Mouse (Mus musculus): ENCODE measurements around the gene Dhfr. TPM values are rescaled to one million over a fixed set of nuclear protein-coding genes. Genes with fewer than 3 reads are reported as not detected.

The Dhfr gene
- polyA plus RNA-seq (2015; fragmentation: Nextera tagmentation; extraction: Ambion mirVana): 4.2 and 6.5 TPM in 2 replicates

GRCm38 (mm10) chr13:92354456-92355271 is at the start of gene Dhfr, which contains the start of gene Msh3:
Gene Dhfr (plus strand): TSS chr13:92354726.
Gene Msh3 (minus strand): TSS chr13:92355003.
- no peaks in the 10 kb centered on the region for H3K9me3 ChIP-seq (replicated peaks)
- WGBS: under 1% methylated on average over 75 of the region's 76 CpGs
- peak within 1 kb of the TSS; percentile 93 for H3K27ac ChIP-seq (replicated peaks)
- peak within 1 kb of the TSS; percentile 63 for H3K4me3 ChIP-seq (replicated peaks)
- peak within 1 kb of the TSS; percentile 100 for H3K4me2 ChIP-seq
- H3K27me3 ChIP-seq (replicated peaks): no peaks in the 10 kb centered on the region
- ATAC-seq (ENCODE audit: low FRiP score): peak; percentile 98
- H3K36me3 ChIP-seq: peaks cover 14% of the 10 kb centered on the region; the same call in 1 of the 2 replicates
- peaks cover 21% of the 10 kb centered on the region for H3K4me1 ChIP-seq
- H3K9ac ChIP-seq (replicated peaks): peak within 1 kb of the TSS; percentile 65

DNA sequence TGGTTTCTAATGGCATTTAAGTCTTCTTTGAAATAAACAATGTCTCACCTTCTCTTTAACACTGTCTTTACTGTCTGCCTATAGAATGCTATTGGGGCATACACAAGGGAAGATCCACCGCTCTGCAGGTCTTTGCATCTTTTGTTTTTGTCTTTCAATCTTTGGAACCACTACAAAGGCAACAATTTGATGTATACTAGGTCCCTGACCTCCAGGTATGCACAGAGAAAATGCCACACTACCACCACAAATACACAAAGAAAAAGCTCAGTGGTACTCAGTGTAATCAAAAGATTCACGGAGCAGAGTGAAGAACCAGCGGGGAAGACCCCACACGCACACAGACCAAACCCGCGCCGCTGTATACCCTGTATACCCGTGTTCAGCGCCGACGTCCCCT is 48.8 kb upstream of the Dhfr start, which contains the start of gene Gm20379:
Gm20379 (plus strand) TSS at position 301 of the 400 bp plus-strand sequence.
- no peak within 1 kb of the TSS for H3K4me2 ChIP-seq
- 98% methylated on average over 11 of the region's 11 CpGs for WGBS
- H3K36me3 ChIP-seq: peaks cover 16% of the 10 kb centered on the region
- no peak within 1 kb of the TSS for H3K9ac ChIP-seq (replicated peaks)
- no peak within 1 kb of the TSS for H3K27ac ChIP-seq (replicated peaks)
- ATAC-seq (ENCODE audit: low FRiP score): no peak
- no peaks in the 10 kb centered on the region for H3K27me3 ChIP-seq (replicated peaks)
- H3K9me3 ChIP-seq (replicated peaks): no peaks in the 10 kb centered on the region
- no peaks in the 10 kb centered on the region for H3K4me1 ChIP-seq
- no peak within 1 kb of the TSS for H3K4me3 ChIP-seq (replicated peaks)

DNA sequence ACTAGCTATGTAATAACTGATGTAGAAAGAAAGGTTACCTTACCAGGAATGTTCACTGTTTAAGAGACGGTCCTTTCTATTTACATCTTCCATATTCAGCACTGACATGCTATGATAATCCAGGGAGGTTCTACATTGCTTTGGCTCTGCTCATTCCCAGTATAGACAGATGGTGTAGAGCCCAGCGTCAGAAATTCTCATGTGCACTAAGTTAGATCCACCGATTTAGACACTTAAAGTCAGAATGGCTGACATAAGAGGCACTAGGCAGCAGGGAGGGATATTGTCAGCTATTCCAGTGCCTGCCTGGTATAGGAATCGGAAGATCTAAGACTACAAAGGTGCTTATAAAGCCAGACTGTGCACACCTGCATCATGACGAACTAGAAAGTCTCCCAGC is 39.9 kb upstream of the Dhfr start:
- H3K4me3 ChIP-seq (replicated peaks): no peak overlapping the region
- ATAC-seq (ENCODE audit: low FRiP score): no peak
- H3K4me2 ChIP-seq: no peak overlapping the region
- no peak overlapping the region for H3K27ac ChIP-seq (replicated peaks)
- no peaks in the 10 kb centered on the region for H3K9me3 ChIP-seq (replicated peaks)
- 90% methylated on average over 5 of the region's 5 CpGs for WGBS
- H3K9ac ChIP-seq (replicated peaks): no peak overlapping the region
- peaks cover 9% of the 10 kb centered on the region; the same call in 1 of the 2 replicates for H3K36me3 ChIP-seq
- H3K27me3 ChIP-seq (replicated peaks): no peaks in the 10 kb centered on the region
- H3K4me1 ChIP-seq: no peaks in the 10 kb centered on the region

DNA sequence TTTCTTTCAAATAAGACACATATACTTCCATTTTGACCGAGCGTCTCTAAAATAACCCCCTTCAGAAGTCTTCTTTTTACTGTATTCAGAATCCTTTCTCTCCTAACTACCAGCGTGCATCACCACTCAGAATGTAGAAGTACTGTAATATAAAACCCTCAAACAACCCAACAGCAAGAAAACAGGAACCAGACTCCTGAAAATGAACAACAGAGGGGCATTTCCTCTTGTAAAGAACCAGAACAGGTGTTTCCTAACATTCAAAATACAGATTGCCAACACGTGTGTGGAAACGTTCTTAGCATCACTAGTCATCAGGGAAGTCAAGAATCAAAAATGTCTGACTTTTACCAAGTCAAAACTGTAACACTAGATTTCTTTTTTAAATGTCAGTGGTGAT is 33.8 kb upstream of the Dhfr start:
- Histone ChIP-seq H3K27me3 (replicated peaks) (no peaks in the 10 kb centered on the region), H3K36me3 (peaks cover 10% of the 10 kb centered on the region), H3K4me1 (no peaks in the 10 kb centered on the region), H3K9me3 (replicated peaks) (no peaks in the 10 kb centered on the region), H3K4me2 (no peak overlapping the region), H3K27ac (replicated peaks) (no peak overlapping the region), H3K9ac (replicated peaks) (no peak overlapping the region), H3K4me3 (replicated peaks) (no peak overlapping the region)
- ATAC-seq (ENCODE audit: low FRiP score): no peak
- 93% methylated on average over 5 of the region's 5 CpGs for WGBS

DNA sequence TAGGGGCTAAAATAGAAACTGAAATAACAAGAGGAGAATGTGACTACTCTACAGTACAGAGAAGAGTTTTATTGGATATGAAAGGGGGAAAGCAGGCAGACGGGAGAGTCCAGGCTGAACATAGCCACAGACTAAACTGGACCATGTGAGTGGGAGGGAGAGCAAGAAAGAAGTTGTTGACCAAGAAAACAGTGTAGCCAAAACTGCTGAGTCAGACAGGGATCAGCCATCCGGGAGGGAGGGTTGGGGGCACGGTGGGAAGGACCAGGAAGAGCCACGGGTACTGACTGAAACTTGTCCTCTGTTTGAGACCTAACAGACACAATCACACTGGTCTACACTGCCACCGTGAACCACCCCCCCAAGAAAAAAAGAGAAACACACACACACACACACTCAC is 28.5 kb upstream of the Dhfr start:
- peaks cover 4% of the 10 kb centered on the region; the same call in 1 of the 2 replicates for H3K36me3 ChIP-seq
- WGBS: 88% methylated on average over 5 of the region's 5 CpGs
- no peak for ATAC-seq (ENCODE audit: low FRiP score)
- no peak overlapping the region for H3K27ac ChIP-seq (replicated peaks)
- no peaks in the 10 kb centered on the region for H3K9me3 ChIP-seq (replicated peaks)
- H3K4me1 ChIP-seq: no peaks in the 10 kb centered on the region
- no peak overlapping the region for H3K4me2 ChIP-seq
- H3K27me3 ChIP-seq (replicated peaks): no peaks in the 10 kb centered on the region
- no peak overlapping the region for H3K9ac ChIP-seq (replicated peaks)
- no peak overlapping the region for H3K4me3 ChIP-seq (replicated peaks)

DNA sequence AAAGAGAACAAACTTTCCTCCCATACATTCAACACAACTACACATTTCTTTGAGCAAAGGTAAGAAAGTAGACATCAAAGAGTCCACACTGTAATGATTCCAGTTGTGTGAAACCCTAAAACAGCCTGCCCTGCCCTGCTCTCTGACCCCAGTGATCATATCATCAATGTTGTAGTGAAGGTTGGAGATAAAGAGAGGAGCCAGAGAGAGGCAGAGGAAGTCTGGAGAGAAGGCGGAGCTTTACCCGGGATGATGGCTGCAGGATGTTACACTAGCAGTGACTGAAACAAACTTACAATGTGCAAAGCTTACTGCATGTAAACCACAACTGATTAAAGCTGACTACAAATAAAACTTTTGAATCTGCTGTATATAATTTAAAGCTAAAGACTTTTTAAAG is 26.5 kb upstream of the Dhfr start:
- H3K9me3 ChIP-seq (replicated peaks): no peaks in the 10 kb centered on the region
- 89% methylated on average over 2 of the region's 2 CpGs for WGBS
- no peak overlapping the region for H3K27ac ChIP-seq (replicated peaks)
- no peaks in the 10 kb centered on the region; the same call in 1 of the 2 replicates for H3K36me3 ChIP-seq
- no peaks in the 10 kb centered on the region for H3K4me1 ChIP-seq
- no peak for ATAC-seq (ENCODE audit: low FRiP score)
- H3K27me3 ChIP-seq (replicated peaks): no peaks in the 10 kb centered on the region
- H3K4me2 ChIP-seq: no peak overlapping the region
- no peak overlapping the region for H3K9ac ChIP-seq (replicated peaks)
- H3K4me3 ChIP-seq (replicated peaks): no peak overlapping the region

GRCm38 (mm10) chr13:92330621-92331020 is 23.9 kb upstream of the Dhfr start:
- no peak overlapping the region for H3K9ac ChIP-seq (replicated peaks)
- no peak overlapping the region for H3K4me3 ChIP-seq (replicated peaks)
- no peak for ATAC-seq (ENCODE audit: low FRiP score)
- H3K36me3 ChIP-seq: no peaks in the 10 kb centered on the region
- H3K27ac ChIP-seq (replicated peaks): no peak overlapping the region
- no peaks in the 10 kb centered on the region for H3K9me3 ChIP-seq (replicated peaks)
- 92% methylated on average over 3 of the region's 3 CpGs for WGBS
- no peaks in the 10 kb centered on the region for H3K27me3 ChIP-seq (replicated peaks)
- H3K4me1 ChIP-seq: no peaks in the 10 kb centered on the region
- H3K4me2 ChIP-seq: no peak overlapping the region

- Histone ChIP-seq H3K9ac (replicated peaks) (no peak overlapping the region), H3K4me3 (replicated peaks) (no peak overlapping the region), H3K27me3 (replicated peaks) (no peaks in the 10 kb centered on the region), H3K36me3 (peaks cover 2% of the 10 kb centered on the region; the same call in 1 of the 2 replicates), H3K4me1 (no peaks in the 10 kb centered on the region), H3K4me2 (no peak overlapping the region), H3K9me3 (replicated peaks) (no peaks in the 10 kb centered on the region), H3K27ac (replicated peaks) (no peak overlapping the region)
- no peak for ATAC-seq (ENCODE audit: low FRiP score)
- WGBS: 78% methylated on average over 15 of the region's 15 CpGs
Observed at GRCm38 (mm10) chr13:92332103-92332879, 22.2 kb upstream of the Dhfr start.

DNA sequence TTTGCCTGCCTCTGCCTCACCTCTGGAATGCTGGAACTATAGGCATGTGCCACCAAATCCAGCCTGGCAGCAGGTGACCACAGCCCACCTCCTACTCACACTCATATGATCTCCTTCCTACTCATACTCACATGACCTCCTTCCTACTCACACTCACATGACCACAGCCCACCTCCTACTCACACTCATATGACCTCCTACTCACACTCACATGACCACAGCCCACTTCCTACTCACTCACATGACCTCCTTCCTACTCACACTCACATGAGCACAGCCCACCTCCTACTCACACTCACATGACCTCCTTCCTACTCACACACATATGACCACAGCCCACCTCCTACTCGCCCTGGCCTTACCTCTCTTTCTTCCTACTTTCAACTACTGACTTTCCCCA is 17.7 kb upstream of the Dhfr start:
- no peak for ATAC-seq (ENCODE audit: low FRiP score)
- Histone ChIP-seq H3K9ac (replicated peaks) (no peak overlapping the region), H3K27me3 (replicated peaks) (no peaks in the 10 kb centered on the region), H3K4me3 (replicated peaks) (no peak overlapping the region), H3K4me1 (no peaks in the 10 kb centered on the region), H3K9me3 (replicated peaks) (no peaks in the 10 kb centered on the region), H3K36me3 (peaks cover 8% of the 10 kb centered on the region), H3K27ac (replicated peaks) (no peak overlapping the region), H3K4me2 (no peak overlapping the region)
- whole genome bisulfite sequencing: 91% methylated on average over 1 of the region's 1 CpGs

- Histone ChIP-seq H3K4me3 (replicated peaks) (no peak overlapping the region), H3K27me3 (replicated peaks) (no peaks in the 10 kb centered on the region), H3K36me3 (peaks cover 12% of the 10 kb centered on the region), H3K27ac (replicated peaks) (no peak overlapping the region), H3K4me1 (no peaks in the 10 kb centered on the region), H3K9ac (replicated peaks) (no peak overlapping the region), H3K9me3 (replicated peaks) (no peaks in the 10 kb centered on the region), H3K4me2 (no peak overlapping the region)
- no peak for ATAC-seq (ENCODE audit: low FRiP score)
- WGBS: 84% methylated on average over 6 of the region's 6 CpGs
Observed at GRCm38 (mm10) chr13:92337773-92338462, 16.6 kb upstream of the Dhfr start.

DNA sequence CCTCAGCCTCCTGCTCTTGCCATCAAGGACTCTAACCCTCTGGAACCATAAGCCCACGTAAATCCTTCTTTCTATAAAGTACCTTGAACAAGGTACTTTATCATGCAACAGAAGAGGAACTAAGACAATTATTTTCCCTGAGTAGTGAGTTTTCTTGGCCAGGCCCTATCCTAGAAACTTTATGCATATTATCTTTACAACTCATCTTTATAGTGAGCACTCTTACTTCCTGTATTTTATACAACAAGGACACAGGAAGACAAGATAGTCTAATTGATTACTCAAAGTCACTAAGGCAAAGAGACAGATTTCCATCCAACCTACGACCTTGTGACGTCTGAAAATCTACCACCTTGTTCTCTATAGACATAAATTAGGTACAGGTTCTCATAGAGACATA is 14.7 kb upstream of the Dhfr start:
- Histone ChIP-seq H3K4me1 (0 out of 2 replicates have a peak, but pooled peaks cover 2% of the 10 kb centered on the region), H3K27me3 (replicated peaks) (no peaks in the 10 kb centered on the region), H3K4me3 (replicated peaks) (no peak overlapping the region), H3K9ac (replicated peaks) (no peak overlapping the region), H3K36me3 (peaks cover 21% of the 10 kb centered on the region), H3K9me3 (replicated peaks) (no peaks in the 10 kb centered on the region), H3K27ac (replicated peaks) (no peak overlapping the region), H3K4me2 (no peak overlapping the region)
- ATAC-seq (ENCODE audit: low FRiP score): no peak
- WGBS: 92% methylated on average over 3 of the region's 3 CpGs
